Comparison of ENCODE assay signal across 15 mouse cellular contexts in the genomic region with DNA sequence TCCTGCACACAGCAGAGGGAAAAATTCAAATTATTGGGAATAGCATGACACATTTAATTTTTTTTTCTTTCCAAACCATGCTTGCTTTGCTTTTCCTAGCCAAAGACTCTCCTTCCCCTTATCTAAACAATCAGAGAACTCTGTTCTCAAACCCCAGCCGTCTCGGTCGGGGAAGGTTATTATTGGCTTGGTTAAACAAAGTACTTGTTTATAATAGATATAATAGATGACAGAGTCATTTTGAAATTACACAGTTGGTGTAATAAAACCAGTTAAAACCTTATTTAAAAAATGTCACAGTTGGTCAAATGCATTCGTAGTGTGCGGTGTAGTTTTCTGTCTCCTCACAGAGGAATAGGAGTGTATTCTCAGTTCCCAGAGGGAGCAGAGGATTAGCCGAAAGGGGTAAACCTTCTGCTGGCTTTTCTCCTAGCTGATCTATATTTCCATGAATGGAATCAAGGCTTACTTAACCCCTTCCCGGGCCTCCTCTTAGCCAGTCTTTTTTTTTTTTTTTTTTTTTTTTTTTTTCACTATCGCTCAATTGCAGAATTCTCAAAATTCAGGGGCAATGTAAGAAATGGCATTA.
DNase-seq lines count a peak whose midpoint lies in the region; ATAC-seq lines count a peak whose summit lies in the region.
"Had no signal": no experiment of that assay in that cellular context is flagged by ENCODE, and none has a peak within 500 bp of the region (broad histone marks: within the 10 kb centered on the region; RNA-seq: fewer than 3 reads in every experiment).

No protein-coding gene starts in this region.

- 55% methylated on average over 8 of the region's 8 CpGs for WGBS in heart, embryonic 16.5 days
- 17% methylated on average over 8 of the region's 8 CpGs for WGBS in midbrain, embryonic 12.5 days
- 14% methylated on average over 8 of the region's 8 CpGs for WGBS in midbrain, embryonic 16.5 days
- WGBS in intestine, embryonic 15.5 days = 8% methylated on average over 8 of the region's 8 CpGs
- 13% methylated on average over 8 of the region's 8 CpGs for WGBS in stomach, embryonic 16.5 days

- no peaks in the 10 kb centered on the region for H3K9me3 ChIP-seq in heart, embryonic 16.5 days (replicated peaks; ENCODE audit: control insufficient read depth, low read length)
- H3K9me3 ChIP-seq in midbrain, embryonic 12.5 days = no peaks in the 10 kb centered on the region
- H3K9me3 ChIP-seq in midbrain, embryonic 16.5 days (replicated peaks; ENCODE audit: control insufficient read depth, low read length, poor library complexity, severe bottlenecking) = no peaks in the 10 kb centered on the region
- H3K9me3 ChIP-seq in intestine, embryonic 15.5 days = no peaks in the 10 kb centered on the region
- H3K9me3 ChIP-seq in stomach, embryonic 16.5 days (replicated peaks; ENCODE audit: control insufficient read depth, low read length) = no peaks in the 10 kb centered on the region
- H3K9me3 ChIP-seq: forebrain, embryonic 12.5 days had no signal

- no peak overlapping the region for H3K4me3 ChIP-seq in heart, embryonic 16.5 days (ENCODE audit: low read length)
- no peak overlapping the region for H3K4me3 ChIP-seq in midbrain, embryonic 12.5 days
- no peak overlapping the region for H3K4me3 ChIP-seq in midbrain, embryonic 16.5 days (ENCODE audit: low read depth, low read length)
- H3K4me3 ChIP-seq in intestine, embryonic 15.5 days (replicated peaks) = no peak overlapping the region
- H3K4me3 ChIP-seq in stomach, embryonic 16.5 days (replicated peaks; ENCODE audit: low read length) = no peak overlapping the region
- H3K4me3 ChIP-seq: forebrain, embryonic 12.5 days had no signal

- H3K4me1 ChIP-seq in heart, embryonic 16.5 days (ENCODE audit: control insufficient read depth, insufficient read depth, low read length) = peaks cover 4% of the 10 kb centered on the region
- H3K4me1 ChIP-seq in midbrain, embryonic 12.5 days = peaks cover 40% of the 10 kb centered on the region
- H3K4me1 ChIP-seq in midbrain, embryonic 16.5 days (ENCODE audit: control insufficient read depth, insufficient read depth, low read length) = peaks cover 23% of the 10 kb centered on the region
- peaks cover 51% of the 10 kb centered on the region for H3K4me1 ChIP-seq in intestine, embryonic 15.5 days (replicated peaks)
- peaks cover 47% of the 10 kb centered on the region for H3K4me1 ChIP-seq in stomach, embryonic 16.5 days (ENCODE audit: control insufficient read depth, insufficient read depth, low read length)

- H3K36me3 ChIP-seq in heart, embryonic 16.5 days (ENCODE audit: control insufficient read depth, insufficient read depth) = no peaks in the 10 kb centered on the region
- no peaks in the 10 kb centered on the region for H3K36me3 ChIP-seq in midbrain, embryonic 12.5 days
- no peaks in the 10 kb centered on the region for H3K36me3 ChIP-seq in midbrain, embryonic 16.5 days (ENCODE audit: control insufficient read depth, insufficient read depth, low read length)
- no peaks in the 10 kb centered on the region for H3K36me3 ChIP-seq in intestine, embryonic 15.5 days
- no peaks in the 10 kb centered on the region for H3K36me3 ChIP-seq in stomach, embryonic 16.5 days (ENCODE audit: control insufficient read depth, insufficient read depth, low read length)
- H3K36me3 ChIP-seq: forebrain, embryonic 12.5 days had no signal

- no peak for ATAC-seq in heart, embryonic 16.5 days (replicated peaks; ENCODE audit: extremely low read depth, insufficient read depth, low FRiP score)
- no peak for ATAC-seq in midbrain, embryonic 12.5 days (ENCODE audit: low FRiP score, low read depth)
- no peak for ATAC-seq in midbrain, embryonic 16.5 days
- ATAC-seq in intestine, embryonic 15.5 days = peak; percentile 58
- ATAC-seq in stomach, embryonic 16.5 days (ENCODE audit: insufficient read depth, low FRiP score) = peak; percentile 59; the same call in 1 of the 2 replicates
- ATAC-seq in megakaryocyte-erythroid progenitor cell, adult 5-6 weeks (replicated peaks; ENCODE audit: low FRiP score, low TSS enrichment, poor library complexity, severe bottlenecking) = no peak

- intact Hi-C loops in heart, postnatal 25 days (cut with DNase I) = no loop called here

- DNase-seq in heart, postnatal 25 days (ENCODE audit: low spot score) = no peak
- no peak for DNase-seq in cerebellum, postnatal 25 days
- DNase-seq: cerebellum, adult 11-12 months; heart, postnatal 10 days; kidney, postnatal 14 days; left cerebral cortex, postnatal 4 days; right cerebral cortex, postnatal 14 days; thymus, postnatal 25 days had no signal

- no peaks in the 10 kb centered on the region for H3K27me3 ChIP-seq in heart, embryonic 16.5 days (ENCODE audit: control insufficient read depth, insufficient read depth, low read length)
- no peaks in the 10 kb centered on the region for H3K27me3 ChIP-seq in midbrain, embryonic 12.5 days
- no peaks in the 10 kb centered on the region for H3K27me3 ChIP-seq in midbrain, embryonic 16.5 days (ENCODE audit: control insufficient read depth, insufficient read depth, low read depth, low read length)
- H3K27me3 ChIP-seq in intestine, embryonic 15.5 days (replicated peaks) = no peaks in the 10 kb centered on the region
- no peaks in the 10 kb centered on the region for H3K27me3 ChIP-seq in stomach, embryonic 16.5 days (ENCODE audit: control insufficient read depth, insufficient read depth, low read length)

- no peak overlapping the region for H3K4me2 ChIP-seq in heart, embryonic 16.5 days (ENCODE audit: low read depth, low read length)
- no peak overlapping the region for H3K4me2 ChIP-seq in midbrain, embryonic 12.5 days (replicated peaks)
- no peak overlapping the region for H3K4me2 ChIP-seq in midbrain, embryonic 16.5 days (ENCODE audit: low read length)
- 0 out of 2 replicates have a peak overlapping the region, but pooled peaks have one; percentile 0 for H3K4me2 ChIP-seq in intestine, embryonic 15.5 days (replicated peaks)
- H3K4me2 ChIP-seq in stomach, embryonic 16.5 days (ENCODE audit: low read depth, low read length) = no peak overlapping the region
- H3K4me2 ChIP-seq: forebrain, embryonic 12.5 days had no signal

- no peak overlapping the region for H3K9ac ChIP-seq in heart, embryonic 16.5 days (ENCODE audit: low read length)
- no peak overlapping the region for H3K9ac ChIP-seq in midbrain, embryonic 12.5 days (replicated peaks)
- H3K9ac ChIP-seq in midbrain, embryonic 16.5 days (ENCODE audit: low read depth, low read length) = no peak overlapping the region
- no peak overlapping the region for H3K9ac ChIP-seq in intestine, embryonic 15.5 days
- no peak overlapping the region for H3K9ac ChIP-seq in stomach, embryonic 16.5 days (ENCODE audit: low read length)
- H3K9ac ChIP-seq: forebrain, embryonic 12.5 days had no signal

- H3K27ac ChIP-seq in heart, embryonic 16.5 days (ENCODE audit: low read length) = peak overlapping the region; percentile 45; the same call in 1 of the 2 replicates
- peak overlapping the region; percentile 63 for H3K27ac ChIP-seq in midbrain, embryonic 12.5 days (replicated peaks)
- H3K27ac ChIP-seq in midbrain, embryonic 16.5 days (ENCODE audit: low read length) = no peak overlapping the region
- H3K27ac ChIP-seq in intestine, embryonic 15.5 days = peak overlapping the region; percentile 85
- H3K27ac ChIP-seq in stomach, embryonic 16.5 days (ENCODE audit: low read length) = peak overlapping the region; percentile 91

Comparison
In these comparisons a context has a peak if more than half of its experiments do, and no peak if none do; other contexts are left out.
1. ATAC-seq: peak in intestine, embryonic 15.5 days (single experiment) and stomach, embryonic 16.5 days (single experiment); none in heart, embryonic 16.5 days (single experiment), midbrain, embryonic 12.5 days (single experiment), midbrain, embryonic 16.5 days (single experiment) and megakaryocyte-erythroid progenitor cell, adult 5-6 weeks (single experiment).